Mouse (Mus musculus) embryonic facial prominence, embryonic 15.5 days (tissue): ENCODE measurements at regions not wholly inside any gene's neighbourhood (a gene's known extent, or its start where the extent isn't known, plus 50 kb on each side); places are given as distances from the start of the nearest gene placed in this dataset.

Experiments
- ATAC-seq: fragments of 200-750 bp; cut with Nextera tagmentation; 2 replicates; pipeline ENCODE4 v1.8.0; 2017; ENCODE audit warnings: low read depth, moderate TSS enrichment; ENCODE audit not compliant: insufficient number of reproducible peaks, low FRiP score, low TSS enrichment
- H3K27ac ChIP-seq: fragments of 300-500 bp; sonication (generic); replicated peaks from 2 replicates; pipeline ENCODE4 v1.5.1; 2015; ENCODE audit warnings: mild to moderate bottlenecking, inconsistent platforms
- H3K27me3 ChIP-seq: fragments of 300-500 bp; sonication (generic); 2 replicates; pipeline ENCODE4 v1.6.1; 2015; ENCODE audit warnings: inconsistent platforms
- H3K36me3 ChIP-seq: fragments of 300-500 bp; sonication (generic); 2 replicates; pipeline ENCODE4 v1.6.1; 2015; ENCODE audit warnings: mild to moderate bottlenecking, inconsistent platforms
- H3K4me1 ChIP-seq: fragments of 300-500 bp; sonication (generic); 2 replicates; pipeline ENCODE4 v1.6.1; 2015; ENCODE audit warnings: inconsistent platforms
- H3K4me2 ChIP-seq: fragments of 300-500 bp; sonication (generic); replicated peaks from 2 replicates; pipeline ENCODE4 v1.6.1; 2015; ENCODE audit warnings: mild to moderate bottlenecking, inconsistent platforms
- H3K4me3 ChIP-seq: fragments of 300-500 bp; sonication (generic); replicated peaks from 2 replicates; pipeline ENCODE4 v1.5.1; 2015; ENCODE audit warnings: mild to moderate bottlenecking, inconsistent platforms
- H3K9ac ChIP-seq: fragments of 300-500 bp; sonication (generic); 2 replicates; pipeline ENCODE4 v1.6.1; 2015; ENCODE audit warnings: inconsistent platforms
- H3K9me3 ChIP-seq: fragments of 300-500 bp; sonication (generic); replicated peaks from 2 replicates; pipeline ENCODE4 v1.6.1; 2016; ENCODE audit warnings: inconsistent platforms
- WGBS: fragments of 180-500 bp; shearing (Covaris S2); methylation state at CpG from one replicate; pipeline ENCODE4 v1.1.7; 2015; 5-methylcytosine and 5-hydroxymethylcytosine counted together

DNA sequence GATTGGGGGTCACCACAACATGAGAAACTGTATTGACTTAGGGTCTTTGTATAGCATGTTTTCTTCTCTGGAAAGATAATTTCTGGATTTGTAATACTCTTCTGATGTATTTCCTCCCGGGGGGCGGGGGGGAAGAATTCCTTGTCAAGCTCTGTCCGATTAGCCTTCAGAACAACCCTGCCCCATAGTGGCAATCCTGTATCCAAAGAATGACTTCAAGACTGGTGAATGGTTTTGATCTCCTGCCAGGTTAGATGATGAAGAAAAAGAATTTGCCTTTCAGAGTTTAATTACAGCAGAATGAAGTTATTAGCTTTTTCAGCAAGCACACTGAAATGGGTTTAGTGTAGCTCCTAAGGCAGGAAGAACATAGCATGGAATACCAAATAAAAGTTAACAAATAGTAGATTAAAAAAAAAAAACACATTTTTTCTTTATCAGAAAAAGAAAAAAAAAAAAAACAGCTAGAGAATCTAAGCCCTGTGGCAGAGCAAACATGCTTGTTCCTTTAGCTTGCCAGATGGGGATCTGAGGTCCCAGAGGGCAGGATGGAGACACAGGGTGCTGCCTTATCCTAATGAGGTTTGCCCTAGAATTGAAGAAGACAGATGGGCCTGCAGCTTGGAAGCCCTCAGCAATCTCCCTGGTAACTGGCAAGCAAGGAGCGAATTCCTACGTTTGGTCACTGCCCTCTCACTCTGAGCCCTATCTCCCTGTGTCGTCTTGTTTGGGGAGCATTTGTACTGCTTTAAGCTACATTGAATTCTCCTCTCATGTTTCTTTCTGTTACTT is 280.9 kb upstream of the Gm9972 start:
- WGBS = 68% methylated on average over 6 of the region's 6 CpGs
- H3K9ac ChIP-seq = no peak overlapping the region
- no peak overlapping the region for H3K4me2 ChIP-seq
- ATAC-seq = no peak
- no peak overlapping the region for H3K4me3 ChIP-seq
- H3K27ac ChIP-seq = no peak overlapping the region
- no peaks in the 10 kb centered on the region for H3K36me3 ChIP-seq
- H3K27me3 ChIP-seq = no peaks in the 10 kb centered on the region
- H3K4me1 ChIP-seq = no peaks in the 10 kb centered on the region
- H3K9me3 ChIP-seq = no peaks in the 10 kb centered on the region

GRCm38 (mm10) chr11:42755415-42755814 is 280.1 kb upstream of the Gm9972 start:
- H3K27me3 ChIP-seq = no peaks in the 10 kb centered on the region
- no peak overlapping the region for H3K4me3 ChIP-seq
- no peak overlapping the region for H3K4me2 ChIP-seq
- 59% methylated on average over 4 of the region's 4 CpGs for WGBS
- H3K36me3 ChIP-seq = no peaks in the 10 kb centered on the region
- no peak overlapping the region for H3K9ac ChIP-seq
- ATAC-seq = no peak
- H3K4me1 ChIP-seq = no peaks in the 10 kb centered on the region
- no peak overlapping the region for H3K27ac ChIP-seq
- H3K9me3 ChIP-seq = no peaks in the 10 kb centered on the region

DNA sequence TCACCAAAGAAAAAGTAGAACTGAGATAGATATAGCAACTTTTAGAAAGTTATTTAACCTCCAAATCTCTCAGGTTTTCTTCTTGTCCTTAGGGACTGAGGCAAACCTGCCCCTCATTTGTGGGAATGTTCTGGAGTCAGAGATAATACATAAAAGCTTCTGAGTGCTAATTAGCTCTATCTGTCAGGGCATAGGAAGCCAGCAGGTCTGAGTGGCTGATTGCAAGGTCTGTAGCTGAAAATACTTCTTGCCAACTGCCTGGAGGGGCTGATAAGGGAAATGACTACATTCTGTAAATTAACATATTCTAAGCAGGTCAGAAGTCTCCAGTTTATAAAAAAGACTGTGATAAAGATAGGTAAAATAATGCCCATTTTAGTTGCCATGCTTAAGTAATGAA is 270.3 kb upstream of the Gm9972 start:
- H3K27ac ChIP-seq = no peak overlapping the region
- H3K4me2 ChIP-seq = no peak overlapping the region
- no peak overlapping the region for H3K9ac ChIP-seq
- H3K9me3 ChIP-seq = no peaks in the 10 kb centered on the region
- H3K4me3 ChIP-seq = no peak overlapping the region
- H3K4me1 ChIP-seq = no peaks in the 10 kb centered on the region
- no peaks in the 10 kb centered on the region for H3K36me3 ChIP-seq
- no peak for ATAC-seq
- no peaks in the 10 kb centered on the region for H3K27me3 ChIP-seq

GRCm38 (mm10) chr11:42775074-42775676 is 260.4 kb upstream of the Gm9972 start:
- Histone ChIP-seq H3K4me2 (no peak overlapping the region), H3K27me3 (no peaks in the 10 kb centered on the region), H3K9ac (no peak overlapping the region), H3K9me3 (no peaks in the 10 kb centered on the region), H3K27ac (no peak overlapping the region), H3K4me1 (no peaks in the 10 kb centered on the region), H3K36me3 (no peaks in the 10 kb centered on the region), H3K4me3 (no peak overlapping the region)
- WGBS = 43% methylated on average over 4 of the region's 4 CpGs
- no peak for ATAC-seq

DNA sequence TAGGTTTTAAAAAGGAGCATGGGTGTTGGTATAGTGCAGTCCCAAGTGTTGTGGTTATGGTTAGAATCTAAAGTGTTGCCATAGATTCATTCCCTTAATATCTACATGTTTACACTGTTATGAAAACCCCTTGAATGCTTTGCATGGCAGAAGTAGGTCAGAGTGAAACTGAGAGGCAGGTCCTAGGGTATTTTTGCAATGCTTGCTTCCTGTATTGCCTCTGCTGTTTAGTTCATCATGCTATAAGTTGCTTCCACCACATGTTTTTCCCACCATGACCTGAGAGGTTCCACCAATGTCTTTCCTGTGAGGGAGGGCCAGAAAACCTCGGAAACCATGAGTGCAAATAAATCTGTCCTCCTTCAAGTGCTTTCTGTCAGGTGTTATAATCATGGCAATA is 224.1 kb upstream of the Gm9972 start:
- Histone ChIP-seq H3K4me1 (no peaks in the 10 kb centered on the region), H3K4me2 (no peak overlapping the region), H3K9ac (no peak overlapping the region), H3K4me3 (no peak overlapping the region), H3K9me3 (no peaks in the 10 kb centered on the region), H3K36me3 (no peaks in the 10 kb centered on the region), H3K27me3 (no peaks in the 10 kb centered on the region), H3K27ac (no peak overlapping the region)
- WGBS = 70% methylated on average over 1 of the region's 1 CpGs
- no peak for ATAC-seq

- no peak overlapping the region for H3K4me2 ChIP-seq
- H3K9ac ChIP-seq = no peak overlapping the region
- no peaks in the 10 kb centered on the region for H3K36me3 ChIP-seq
- H3K4me1 ChIP-seq = no peaks in the 10 kb centered on the region
- no peaks in the 10 kb centered on the region for H3K9me3 ChIP-seq
- no peak overlapping the region for H3K4me3 ChIP-seq
- 82% methylated on average over 2 of the region's 2 CpGs for WGBS
- no peak overlapping the region for H3K27ac ChIP-seq
- ATAC-seq = no peak
- no peaks in the 10 kb centered on the region for H3K27me3 ChIP-seq
Observed at GRCm38 (mm10) chr11:42815753-42816152, 219.8 kb upstream of the Gm9972 start.

- ATAC-seq = no peak
- no peak overlapping the region for H3K27ac ChIP-seq
- 37% methylated on average over 1 of the region's 1 CpGs for WGBS
Observed at GRCm38 (mm10) chr11:42822835-42823234, 212.7 kb upstream of the Gm9972 start.

GRCm38 (mm10) chr11:42845795-42846194 is 189.8 kb upstream of the Gm9972 start:
- no peak for ATAC-seq
- H3K9ac ChIP-seq = no peak overlapping the region
- no peak overlapping the region for H3K27ac ChIP-seq
- 82% methylated on average over 1 of the region's 1 CpGs for WGBS
- no peaks in the 10 kb centered on the region for H3K27me3 ChIP-seq
- no peak overlapping the region for H3K4me2 ChIP-seq
- no peaks in the 10 kb centered on the region for H3K4me1 ChIP-seq
- H3K9me3 ChIP-seq = no peaks in the 10 kb centered on the region
- H3K4me3 ChIP-seq = no peak overlapping the region
- H3K36me3 ChIP-seq = no peaks in the 10 kb centered on the region

More at GRCm38 (mm10) chr11:42822835-42823234, 212.7 kb upstream of the Gm9972 start:
- H3K27me3 ChIP-seq = no peaks in the 10 kb centered on the region
- no peaks in the 10 kb centered on the region for H3K36me3 ChIP-seq
- H3K9me3 ChIP-seq = no peaks in the 10 kb centered on the region
- H3K4me2 ChIP-seq = no peak overlapping the region
- no peaks in the 10 kb centered on the region for H3K4me1 ChIP-seq
- H3K4me3 ChIP-seq = no peak overlapping the region
- no peak overlapping the region for H3K9ac ChIP-seq

- 75% methylated on average over 4 of the region's 4 CpGs for WGBS
- Histone ChIP-seq H3K4me3 (no peak overlapping the region), H3K9me3 (no peaks in the 10 kb centered on the region), H3K27me3 (no peaks in the 10 kb centered on the region), H3K4me2 (no peak overlapping the region), H3K27ac (no peak overlapping the region), H3K4me1 (no peaks in the 10 kb centered on the region), H3K9ac (no peak overlapping the region), H3K36me3 (no peaks in the 10 kb centered on the region)
- no peak for ATAC-seq
Observed at GRCm38 (mm10) chr11:42854411-42854810, 181.1 kb upstream of the Gm9972 start.

DNA sequence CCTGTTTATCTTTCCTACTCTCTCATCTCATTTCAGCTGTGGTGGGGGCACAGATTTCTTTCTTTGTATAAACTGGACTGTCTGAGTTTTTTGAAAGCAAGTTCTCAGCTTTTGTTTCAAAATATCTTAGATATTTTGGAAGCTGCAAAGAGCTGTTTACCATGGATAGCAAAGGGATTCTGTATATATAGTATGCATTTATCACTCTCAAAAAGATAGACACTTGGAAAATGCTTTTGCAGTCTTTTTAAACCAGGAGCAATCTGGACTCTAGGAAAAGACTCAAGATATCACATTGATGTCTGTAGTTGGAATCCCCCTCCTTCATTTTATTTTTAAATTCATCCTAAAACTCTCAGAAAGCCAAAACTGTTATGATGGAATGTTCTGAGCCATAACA is 177.9 kb upstream of the Gm9972 start:
- Histone ChIP-seq H3K9me3 (no peaks in the 10 kb centered on the region), H3K27me3 (no peaks in the 10 kb centered on the region), H3K4me2 (no peak overlapping the region), H3K9ac (no peak overlapping the region), H3K36me3 (no peaks in the 10 kb centered on the region), H3K4me1 (no peaks in the 10 kb centered on the region), H3K27ac (no peak overlapping the region), H3K4me3 (no peak overlapping the region)
- no peak for ATAC-seq

GRCm38 (mm10) chr11:42874056-42874455 is 161.5 kb upstream of the Gm9972 start:
- H3K9ac ChIP-seq = no peak overlapping the region
- no peak overlapping the region for H3K4me3 ChIP-seq
- no peaks in the 10 kb centered on the region for H3K9me3 ChIP-seq
- no peak overlapping the region for H3K27ac ChIP-seq
- H3K36me3 ChIP-seq = no peaks in the 10 kb centered on the region
- 77% methylated on average over 2 of the region's 2 CpGs for WGBS
- H3K4me1 ChIP-seq = no peaks in the 10 kb centered on the region
- ATAC-seq = no peak
- no peak overlapping the region for H3K4me2 ChIP-seq
- no peaks in the 10 kb centered on the region for H3K27me3 ChIP-seq

DNA sequence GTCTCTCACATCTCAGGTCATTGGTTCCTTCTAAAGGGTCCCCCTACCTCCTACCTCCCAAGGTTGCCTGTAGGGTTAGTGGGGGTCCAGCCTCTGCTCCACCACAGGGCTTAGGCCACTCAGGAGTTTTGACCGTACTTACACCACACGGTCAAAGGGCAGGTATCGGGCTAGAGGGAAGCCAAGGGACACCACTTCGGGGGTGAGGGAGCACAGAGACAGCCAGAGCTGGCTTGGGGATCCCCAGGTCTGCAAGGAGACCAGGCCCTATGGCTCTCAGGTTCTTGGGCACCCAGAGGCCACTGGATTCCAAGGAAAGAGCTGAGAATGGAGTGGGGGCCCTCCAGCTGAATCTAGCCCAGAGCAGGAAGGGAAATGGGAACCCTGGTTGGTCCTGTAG is 135.5 kb upstream of the Gm9972 start:
- H3K4me2 ChIP-seq = no peak overlapping the region
- no peaks in the 10 kb centered on the region for H3K9me3 ChIP-seq
- no peak overlapping the region for H3K27ac ChIP-seq
- WGBS = 88% methylated on average over 4 of the region's 4 CpGs
- no peak overlapping the region for H3K9ac ChIP-seq
- no peaks in the 10 kb centered on the region for H3K36me3 ChIP-seq
- no peaks in the 10 kb centered on the region for H3K27me3 ChIP-seq
- no peaks in the 10 kb centered on the region for H3K4me1 ChIP-seq
- no peak overlapping the region for H3K4me3 ChIP-seq
- no peak for ATAC-seq
